Mouse (Mus musculus) liver, embryonic 14.5 days (tissue): ENCODE measurements around the gene Gpi1. TPM values are rescaled to one million over a fixed set of nuclear protein-coding genes. Genes with fewer than 3 reads are reported as not detected.

Experiments
- ATAC-seq: fragments of 200-750 bp; cut with Nextera tagmentation; 2 replicates; pipeline ENCODE4 v1.8.0; 2017; ENCODE audit warnings: moderate number of reproducible peaks, mild to moderate bottlenecking, moderate library complexity; ENCODE audit not compliant: insufficient read depth
- DNase-seq, 3 experiments: peaks; one replicate each; pipeline ENCODE4 v3.0.0-alpha.2; 2012 to 2013; ENCODE audit warnings: low read depth in 3 of 3, low spot score in 3 of 3
- H3K27ac ChIP-seq: fragments of 300-500 bp; sonication (generic); 2 replicates; pipeline ENCODE4 v1.5.1; 2014; ENCODE audit warnings: moderate library complexity, mild to moderate bottlenecking, control low read depth, inconsistent platforms
- H3K27me3 ChIP-seq: fragments of 300-500 bp; sonication (generic); 2 replicates; pipeline ENCODE4 v1.6.1; 2014; ENCODE audit warnings: mild to moderate bottlenecking, low read length, moderate library complexity; ENCODE audit not compliant: control insufficient read depth, insufficient read depth
- H3K36me3 ChIP-seq: fragments of 300-500 bp; sonication (generic); replicated peaks from 2 replicates; pipeline ENCODE4 v1.6.1; 2014; ENCODE audit warnings: low read depth; ENCODE audit not compliant: control insufficient read depth, insufficient read depth
- H3K4me1 ChIP-seq, 2 experiments: fragments of 200-500 bp in 1 of 2; fragments of 300-500 bp in 1 of 2; sonication (generic) in 1 of 2; replicated peaks; 2 replicates each; pipeline ENCODE4 v1.6.1; 2012 to 2014; ENCODE audit warnings: antibody characterized with exemption in 1 of 2, inconsistent platforms in 1 of 2, low read length in 1 of 2; ENCODE audit not compliant: control insufficient read depth in 2 of 2, insufficient read depth in 2 of 2
- H3K4me2 ChIP-seq: fragments of 300-500 bp; sonication (generic); 2 replicates; pipeline ENCODE4 v1.6.1; 2014; ENCODE audit warnings: low read depth, mild to moderate bottlenecking, control low read depth, moderate library complexity
- H3K4me3 ChIP-seq, 2 experiments: fragments of 200-500 bp in 1 of 2; fragments of 300-500 bp in 1 of 2; sonication (generic) in 1 of 2; 2 replicates each; pipeline ENCODE4 v1.5.1; 2012 to 2014; ENCODE audit warnings: low read depth in 2 of 2, low read length in 2 of 2, mild to moderate bottlenecking in 2 of 2, control low read depth in 1 of 2, inconsistent platforms in 1 of 2, moderate library complexity in 1 of 2; ENCODE audit not compliant: insufficient read depth in 1 of 2
- H3K9ac ChIP-seq: fragments of 300-500 bp; sonication (generic); replicated peaks from 2 replicates; pipeline ENCODE4 v1.6.1; 2014; ENCODE audit warnings: mild to moderate bottlenecking, control low read depth, moderate library complexity
- H3K9me3 ChIP-seq: fragments of 300-500 bp; sonication (generic); 2 replicates; pipeline ENCODE4 v1.6.1; 2016; ENCODE audit warnings: low read length, mixed read lengths; ENCODE audit not compliant: control insufficient read depth
- CTCF ChIP-seq: IDR thresholded peaks from 2 replicates; pipeline ENCODE4 v1.5.1; 2016; ENCODE audit warnings: antibody characterized with exemption, low read depth, control low read depth
- EP300 ChIP-seq: IDR thresholded peaks from 2 replicates; pipeline ENCODE4 v1.6.1; 2016; ENCODE audit warnings: antibody characterized with exemption, low read depth
- WGBS: fragments of 180-500 bp; shearing (Covaris S2); extraction: QIAGEN DNeasy Blood & Tissue Kit; methylation state at CpG from one replicate; pipeline ENCODE4 v1.1.7; 2014; ENCODE audit not compliant: insufficient replicate concordance; 5-methylcytosine and 5-hydroxymethylcytosine counted together
- polyA plus RNA-seq, 2 experiments: library from polyadenylated mRNA; depleted of rRNA in 1 of 2; stranded (reverse) in 1 of 2; unstranded in 1 of 2; fragments of >200 nt; fragmentation: Nextera tagmentation in 1 of 2; extraction: Ambion mirVana in 1 of 2; gene quantifications; 2 replicates each; pipeline versions ENCODE4 v1.2.1 to v1.2.3; 2012 to 2014

The Gpi1 gene
- polyA plus RNA-seq, 2 experiments: 83.2 to 108 TPM

- H3K4me3 ChIP-seq: no peak overlapping the region
- H3K27me3 ChIP-seq: no peaks in the 10 kb centered on the region
- no peaks in the 10 kb centered on the region for H3K36me3 ChIP-seq
- TF ChIP-seq EP300 (no peak), CTCF (no peak)
- peaks cover 3 to 6% of the 10 kb centered on the region in 2 experiments; a peak in 1 of 4 replicates for H3K4me1 ChIP-seq
- H3K27ac ChIP-seq: no peak overlapping the region
- WGBS: 62% methylated on average over 1 of the region's 1 CpGs
- H3K9ac ChIP-seq: no peak overlapping the region
- H3K4me2 ChIP-seq: no peak overlapping the region
- ATAC-seq (no peak), DNase-seq (no peak)
- no peaks in the 10 kb centered on the region for H3K9me3 ChIP-seq
Observed at GRCm38 (mm10) chr7:34172251-34172650, 57.9 kb downstream of the Gpi1 start.

GRCm38 (mm10) chr7:34169454-34169853 lies 60.7 kb downstream of the Gpi1 start, which contains the start of gene Uba2:
Uba2 (minus strand) TSS chr7:34169599.
- Histone ChIP-seq H3K9ac (0 out of 2 replicates have a peak within 1 kb of the TSS, but pooled peaks have one; percentile 33), H3K9me3 (no peaks in the 10 kb centered on the region), H3K27ac (no peak within 1 kb of the TSS), H3K4me2 (peak within 1 kb of the TSS; percentile 93), H3K36me3 (peaks cover 10% of the 10 kb centered on the region), H3K4me3 (peak within 1 kb of the TSS; percentile 71 to 88), H3K27me3 (no peaks in the 10 kb centered on the region), H3K4me1 (peaks cover 10 to 11% of the 10 kb centered on the region in 2 experiments)
- no peak for DNase-seq
- WGBS: 73% methylated on average over 3 of the region's 3 CpGs
- ATAC-seq: no peak
- TF ChIP-seq EP300 (no peak), CTCF (no peak)

DNA sequence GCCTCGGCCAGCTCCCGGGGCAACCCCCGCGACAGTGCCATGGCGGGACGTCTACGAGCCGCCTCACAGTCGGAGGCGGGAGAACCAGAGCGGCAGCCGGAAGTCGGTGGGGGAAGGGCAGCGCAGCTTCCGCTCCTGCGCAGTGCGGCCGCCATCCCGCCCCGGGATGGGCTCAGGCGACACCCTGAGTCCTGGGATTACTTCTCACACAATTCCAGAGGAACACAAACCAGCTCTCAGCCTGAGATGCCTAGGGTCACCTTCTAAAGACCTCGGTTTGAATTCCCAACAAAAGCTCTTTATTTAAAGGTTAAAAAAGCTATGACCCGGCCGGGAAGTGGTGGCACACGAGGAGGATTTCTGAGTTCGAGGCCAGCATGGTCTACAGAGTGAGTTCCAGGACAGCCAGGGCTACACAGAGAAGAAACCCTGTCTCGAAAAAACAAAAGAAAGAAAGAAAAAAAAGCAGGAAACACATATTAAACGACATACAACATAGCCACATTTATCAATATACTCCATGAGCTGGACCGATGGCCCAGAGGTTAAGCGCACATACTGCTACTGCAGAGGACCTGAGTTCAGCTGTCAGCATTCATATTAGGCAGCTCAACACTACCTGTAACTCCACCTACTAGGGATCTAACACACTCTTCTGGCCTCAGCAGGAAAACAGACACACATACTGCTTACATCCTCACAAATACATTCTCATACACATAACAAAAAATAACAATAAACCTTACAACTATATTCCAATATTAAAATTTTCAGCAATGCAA lies 61.5 kb downstream of the Gpi1 start:
- peaks cover 10 to 11% of the 10 kb centered on the region in 2 experiments for H3K4me1 ChIP-seq
- peak overlapping the region; percentile 79 for H3K9ac ChIP-seq
- peak; percentile 66 to 72 (median 72) for DNase-seq
- H3K36me3 ChIP-seq: peaks cover 14% of the 10 kb centered on the region
- peak overlapping the region; percentile 3 for H3K27ac ChIP-seq
- 10% methylated on average over 30 of the region's 30 CpGs for WGBS
- H3K4me3 ChIP-seq: peak overlapping the region; percentile 71 to 88
- ATAC-seq: peak; percentile 93
- peak overlapping the region; percentile 93 for H3K4me2 ChIP-seq
- no peaks in the 10 kb centered on the region for H3K27me3 ChIP-seq
- TF ChIP-seq EP300 (no peak), CTCF (0 out of 2 replicates have a peak, but pooled peaks have one; percentile 3)
- H3K9me3 ChIP-seq: no peaks in the 10 kb centered on the region

GRCm38 (mm10) chr7:34167766-34168469 lies 62.2 kb downstream of the Gpi1 start:
- TF ChIP-seq CTCF (no peak), EP300 (no peak)
- ATAC-seq (peak; percentile 79), DNase-seq (peak in 1 of 3 experiments; percentile 14)
- Histone ChIP-seq H3K4me2 (peak overlapping the region; percentile 93), H3K4me1 (peaks cover 10 to 11% of the 10 kb centered on the region in 2 experiments), H3K36me3 (peaks cover 22% of the 10 kb centered on the region), H3K9me3 (no peaks in the 10 kb centered on the region), H3K4me3 (peak overlapping the region; percentile 71 to 88), H3K27me3 (no peaks in the 10 kb centered on the region), H3K27ac (peak overlapping the region; percentile 3), H3K9ac (peak overlapping the region; percentile 79)
- under 1% methylated on average over 53 of the region's 54 CpGs for WGBS

DNA sequence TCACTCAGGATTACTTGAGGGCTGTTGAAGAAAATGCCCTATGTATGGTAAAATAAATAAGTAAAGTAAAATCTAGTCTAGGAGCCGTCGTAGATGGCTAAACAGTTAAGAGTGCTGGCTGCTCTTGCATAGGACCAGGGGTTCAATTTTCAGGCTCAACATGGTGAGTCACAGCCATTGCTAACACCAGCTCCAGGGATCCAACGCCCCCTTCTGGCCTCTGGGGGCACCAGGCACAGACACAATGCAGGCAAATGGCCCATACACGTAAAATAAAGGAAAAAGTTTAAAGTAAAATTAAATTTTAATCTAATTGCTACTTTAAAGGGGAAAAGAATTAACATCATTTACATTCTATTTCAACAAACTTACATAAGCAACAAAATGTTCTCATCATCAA lies 63.3 kb downstream of the Gpi1 start:
- Histone ChIP-seq H3K4me1 (peaks cover 10 to 11% of the 10 kb centered on the region in 2 experiments), H3K4me3 (peak overlapping the region; percentile 18 to 37; a peak in 2 of 4 replicates), H3K27me3 (no peaks in the 10 kb centered on the region), H3K36me3 (peaks cover 33% of the 10 kb centered on the region), H3K4me2 (peak overlapping the region; percentile 61), H3K9me3 (no peaks in the 10 kb centered on the region), H3K27ac (no peak overlapping the region), H3K9ac (0 out of 2 replicates have a peak overlapping the region, but pooled peaks have one; percentile 18)
- WGBS: 44% methylated on average over 4 of the region's 4 CpGs
- ATAC-seq (no peak), DNase-seq (peak; percentile 50 to 64 (median 61))
- TF ChIP-seq EP300 (no peak), CTCF (peak; percentile 81)
